Mouse (Mus musculus) MEL (cell line): ENCODE measurements at regions not wholly inside any gene's neighbourhood (a gene's known extent, or its start where the extent isn't known, plus 50 kb on each side); places are given as distances from the start of the nearest gene placed in this dataset.
"Not testable (repeated sequence)": the region's sequence is repeated elsewhere in the genome, so short reads cannot be mapped to it uniquely, and the experiment has no call there.

Experiments used
- DNase-seq: peaks from one replicate; pipeline ENCODE4 v3.0.0; 2011; ENCODE audit warnings: low read depth, low spot score
- H3K27ac ChIP-seq: 2 replicates; pipeline ENCODE4 v1.5.1; 2012; ENCODE audit warnings: low read depth, mild to moderate bottlenecking, control low read depth, low read length, moderate library complexity; ENCODE audit not compliant: control insufficient read depth
- H3K27me3 ChIP-seq, 2 experiments: fragments of 150-350 bp in 1 of 2; sonication (generic) in 1 of 2; 2 replicates each; pipeline ENCODE4 v1.6.1; 2012; ENCODE audit warnings: low read length in 2 of 2, mild to moderate bottlenecking in 2 of 2, improper control_type of control experiment in 1 of 2, moderate library complexity in 1 of 2; ENCODE audit not compliant: insufficient read depth in 2 of 2, control insufficient read depth in 1 of 2
- H3K36me3 ChIP-seq, 2 experiments: 2 replicates each; pipeline ENCODE4 v1.6.1; 2012 to 2014; ENCODE audit warnings: low read length in 2 of 2, improper control_type of control experiment in 1 of 2, inconsistent platforms in 1 of 2, mild to moderate bottlenecking in 1 of 2; ENCODE audit not compliant: insufficient read depth in 2 of 2, control insufficient read depth in 1 of 2
- H3K4me1 ChIP-seq, 2 experiments: fragments of 150-350 bp in 1 of 2; sonication (generic) in 1 of 2; 2 replicates each; pipeline ENCODE4 v1.6.1; 2012; ENCODE audit warnings: low read length in 2 of 2, improper control_type of control experiment in 1 of 2, mild to moderate bottlenecking in 1 of 2; ENCODE audit not compliant: insufficient read depth in 2 of 2, control insufficient read depth in 1 of 2
- H3K4me3 ChIP-seq, 2 experiments: fragments of 150-350 bp in 1 of 2; sonication (generic) in 1 of 2; 2 replicates each; pipeline ENCODE4 v1.5.1; 2012; ENCODE audit warnings: low read depth in 2 of 2, low read length in 2 of 2, mild to moderate bottlenecking in 2 of 2, moderate library complexity in 2 of 2, control low read depth in 1 of 2, improper control_type of control experiment in 1 of 2; ENCODE audit not compliant: control insufficient read depth in 1 of 2, insufficient read depth in 1 of 2
- H3K79me2 ChIP-seq: 2 replicates; pipeline ENCODE4 v1.6.1; 2012; ENCODE audit warnings: mild to moderate bottlenecking, low read length, moderate library complexity; ENCODE audit not compliant: control insufficient read depth, poor library complexity, insufficient read depth
- H3K9ac ChIP-seq: 2 replicates; pipeline ENCODE4 v1.6.1; 2012; ENCODE audit warnings: low read depth, mild to moderate bottlenecking, control low read depth, low read length, moderate library complexity; ENCODE audit not compliant: control insufficient read depth, poor library complexity, severe bottlenecking
- H3K9me3 ChIP-seq: fragments of 150-350 bp; sonication (generic); replicated peaks from 2 replicates; pipeline ENCODE4 v1.6.1; 2012; ENCODE audit warnings: mild to moderate bottlenecking, low read length, improper control_type of control experiment, moderate library complexity; ENCODE audit not compliant: insufficient read depth
- CTCF ChIP-seq, 3 experiments: IDR thresholded peaks in 2 of 3; conservative IDR thresholded peaks in 1 of 3; 2 replicates each; pipeline ENCODE4 v1.5.1; 2011 to 2012; ENCODE audit warnings: low read length in 3 of 3, low read depth in 2 of 3, mild to moderate bottlenecking in 2 of 3, improper control_type of control experiment in 1 of 3, inconsistent platforms in 1 of 3, mixed read lengths in 1 of 3, moderate library complexity in 1 of 3; ENCODE audit not compliant: control insufficient read depth in 1 of 3, insufficient read depth in 1 of 3, poor library complexity in 1 of 3, severe bottlenecking in 1 of 3
- RAD21 ChIP-seq: IDR thresholded peaks from 2 replicates; pipeline ENCODE4 v1.6.1; 2011; ENCODE audit warnings: mild to moderate bottlenecking, low read depth, low read length, improper control_type of control experiment
- SMC3 ChIP-seq: IDR thresholded peaks from 2 replicates; pipeline ENCODE4 v1.6.1; 2011; ENCODE audit warnings: low read depth, low read length, improper control_type of control experiment
- ZC3H11A ChIP-seq: IDR thresholded peaks from 2 replicates; pipeline ENCODE4 v1.6.1; 2012; ENCODE audit warnings: low read depth, mild to moderate bottlenecking, inconsistent platforms, low read length, improper control_type of control experiment

DNA sequence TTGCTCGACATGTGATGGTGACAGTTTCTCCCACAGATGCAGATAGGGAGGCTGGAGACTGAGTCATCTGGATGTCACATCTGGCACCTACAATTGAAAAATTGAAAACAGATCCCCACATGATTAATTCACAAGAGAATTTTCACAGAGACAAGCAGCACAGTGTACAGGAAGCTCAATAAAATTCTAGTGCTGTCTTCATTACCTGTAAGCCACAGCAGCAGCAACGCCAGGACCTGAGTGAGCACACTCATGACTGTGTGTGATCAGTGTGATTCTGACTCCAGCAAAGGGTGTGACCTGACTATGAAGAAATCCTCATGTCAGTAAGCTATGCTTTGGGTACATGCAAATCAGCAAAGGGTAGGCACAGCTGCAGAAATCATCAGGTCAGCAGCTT is 933.4 kb downstream of the Rpia start:
- DNase-seq, H3K9me3 ChIP-seq, H3K4me3 ChIP-seq, H3K4me1 ChIP-seq, H3K9ac ChIP-seq, H3K36me3 ChIP-seq, H3K27me3 ChIP-seq, H3K79me2 ChIP-seq, H3K27ac ChIP-seq: not testable (repeated sequence)

- H3K4me1 ChIP-seq, H3K27me3 ChIP-seq, H3K9me3 ChIP-seq, H3K4me3 ChIP-seq, H3K9ac ChIP-seq, H3K79me2 ChIP-seq, H3K27ac ChIP-seq, H3K36me3 ChIP-seq: not testable (repeated sequence)
- TF ChIP-seq RAD21 = peak; percentile 25
- TF ChIP-seq SMC3 = peak; percentile 37
- TF ChIP-seq CTCF (IDR thresholded peaks at IDR 0.05 in 2 of 3, conservative IDR thresholded peaks at IDR 0.05 in 1 of 3; ENCODE audit: control insufficient read depth in 1 of 3, insufficient read depth in 1 of 3, low read depth in 2 of 3, low read length in 3 of 3, poor library complexity in 1 of 3, severe bottlenecking in 1 of 3) = peak in 1 of 3 experiments; percentile 50; a peak in 2 of 6 replicates
- peak; percentile 35 for DNase-seq
These were observed 963.4 kb downstream of the Rpia start for GRCm38 (mm10) chr6:69828640-69829039.

- H3K9me3 ChIP-seq, H3K4me3 ChIP-seq, H3K36me3 ChIP-seq, H3K79me2 ChIP-seq, H3K9ac ChIP-seq, DNase-seq, H3K27ac ChIP-seq, H3K27me3 ChIP-seq, H3K4me1 ChIP-seq: not testable (repeated sequence)
These were observed 977.1 kb downstream of the Rpia start for GRCm38 (mm10) chr6:69814972-69815371.

DNA sequence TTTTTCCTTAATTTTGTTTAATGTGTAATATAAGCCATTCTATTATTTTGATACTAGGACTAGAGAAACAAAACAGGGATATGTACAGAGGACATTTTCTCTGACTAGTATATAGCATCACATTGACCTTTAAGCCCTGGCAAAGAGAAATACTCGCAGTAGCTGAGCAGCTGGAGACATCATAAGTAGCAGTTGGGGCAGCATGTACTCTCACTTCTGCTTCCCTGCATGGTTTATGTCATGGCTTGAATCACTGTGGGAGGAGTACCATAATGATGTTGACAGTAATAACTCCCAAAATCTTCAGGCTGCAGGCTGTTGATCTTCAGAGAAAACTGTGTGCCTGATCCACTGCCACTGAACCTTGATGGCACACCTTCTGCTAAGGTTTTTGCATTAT is 977.7 kb downstream of the Rpia start:
- not testable (repeated sequence) for H3K79me2 ChIP-seq, DNase-seq, H3K27ac ChIP-seq, H3K4me1 ChIP-seq, H3K27me3 ChIP-seq, H3K36me3 ChIP-seq, H3K4me3 ChIP-seq, H3K9me3 ChIP-seq, H3K9ac ChIP-seq

GRCm38 (mm10) chr6:69780330-69780729 is 1011.7 kb downstream of the Rpia start:
- TF ChIP-seq RAD21 (peak; percentile 58), SMC3 (peak; percentile 51), CTCF (IDR thresholded peaks at IDR 0.05 in 2 of 3, conservative IDR thresholded peaks at IDR 0.05 in 1 of 3; ENCODE audit: control insufficient read depth in 1 of 3, insufficient read depth in 1 of 3, low read depth in 2 of 3, low read length in 3 of 3, poor library complexity in 1 of 3, severe bottlenecking in 1 of 3) (peak; percentile 17 to 63 (median 19); a peak in 4 of 6 replicates), ZC3H11A (peak; percentile 47)

More at GRCm38 (mm10) chr6:69780330-69780729, 1011.7 kb downstream of the Rpia start:
- not testable (repeated sequence) for H3K27me3 ChIP-seq, H3K36me3 ChIP-seq, H3K9me3 ChIP-seq, H3K4me3 ChIP-seq, H3K79me2 ChIP-seq, H3K27ac ChIP-seq, H3K9ac ChIP-seq
- H3K4me1 ChIP-seq = peaks cover 5 to 19% of the 10 kb centered on the region in 2 experiments; a peak in 3 of 4 replicates
- DNase-seq = peak; percentile 75
